Mouse (Mus musculus) erythroblast, embryonic 14.5 days (primary cell): ENCODE measurements around the gene Miga1.

Experiments
- GATA1 ChIP-seq: IDR thresholded peaks from 2 replicates; pipeline ENCODE4 v1.6.1; 2012; ENCODE audit warnings: low read length, inconsistent platforms, mixed read lengths
- TAL1 ChIP-seq: IDR thresholded peaks from 3 replicates; pipeline ENCODE4 v1.6.1; 2012; ENCODE audit warnings: low read length, inconsistent platforms, mixed read lengths

DNA sequence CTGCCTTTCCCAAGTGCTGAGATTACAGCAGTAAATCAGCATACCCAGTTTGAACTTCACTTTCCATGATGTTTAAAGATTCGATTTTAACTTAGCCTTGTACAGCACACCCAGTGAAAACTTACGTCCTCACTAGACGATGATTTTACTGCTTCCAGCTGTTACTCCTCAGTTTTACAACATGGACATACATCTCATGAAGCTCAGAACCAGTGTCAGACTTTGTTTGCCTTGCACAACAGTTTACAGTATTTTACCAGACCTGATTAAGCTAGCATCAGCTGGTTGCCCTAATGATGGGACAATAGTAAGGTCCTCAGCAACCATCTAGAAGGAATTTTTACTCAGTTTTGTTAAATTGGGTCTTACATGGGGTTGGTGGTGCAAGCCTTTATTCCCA lies 99.1 kb downstream of the Miga1 start:
- TF ChIP-seq GATA1 = no peak
- no peak for TF ChIP-seq TAL1
